Mouse (Mus musculus) forebrain, embryonic 11.5 days (tissue): ENCODE results near the gene Nsg1. TPM values are rescaled to one million over a fixed set of nuclear protein-coding genes. Genes with fewer than 3 reads are reported as not detected.

Experiments used
- ATAC-seq: fragments of 200-750 bp; cut with Nextera tagmentation; replicated peaks from 2 replicates; pipeline ENCODE4 v1.8.0; 2017; ENCODE audit warnings: moderate TSS enrichment; ENCODE audit not compliant: low FRiP score
- DNase-seq: peaks from one replicate; pipeline ENCODE4 v3.0.0-alpha.2; 2017; ENCODE audit warnings: low spot score
- H3K27ac ChIP-seq: fragments of 300-500 bp; sonication (generic); 2 replicates; pipeline ENCODE4 v1.5.1; 2014; ENCODE audit warnings: low read depth, low read length
- H3K27me3 ChIP-seq: fragments of 300-500 bp; sonication (generic); 2 replicates; pipeline ENCODE4 v1.6.1; 2014; ENCODE audit warnings: mild to moderate bottlenecking, low read length, mixed read lengths; ENCODE audit not compliant: control insufficient read depth, insufficient read depth
- H3K36me3 ChIP-seq: fragments of 300-500 bp; sonication (generic); 2 replicates; pipeline ENCODE4 v1.6.1; 2014; ENCODE audit warnings: mild to moderate bottlenecking, low read length, moderate library complexity, mixed read lengths; ENCODE audit not compliant: control insufficient read depth, insufficient read depth
- H3K4me1 ChIP-seq: fragments of 300-500 bp; sonication (generic); replicated peaks from 2 replicates; pipeline ENCODE4 v1.6.1; 2014; ENCODE audit warnings: low read length, mixed read lengths; ENCODE audit not compliant: control insufficient read depth, insufficient read depth
- H3K4me2 ChIP-seq: fragments of 300-500 bp; sonication (generic); 2 replicates; pipeline ENCODE4 v1.6.1; 2014; ENCODE audit warnings: low read depth, mild to moderate bottlenecking, low read length, moderate library complexity, mixed read lengths; ENCODE audit not compliant: severe bottlenecking
- H3K4me3 ChIP-seq: fragments of 300-500 bp; sonication (generic); 2 replicates; pipeline ENCODE4 v1.5.1; 2014; ENCODE audit warnings: low read depth, low read length
- H3K9ac ChIP-seq: fragments of 300-500 bp; sonication (generic); 2 replicates; pipeline ENCODE4 v1.6.1; 2014; ENCODE audit warnings: low read length
- H3K9me3 ChIP-seq: fragments of 300-500 bp; sonication (generic); 2 replicates; pipeline ENCODE4 v1.6.1; 2016; ENCODE audit warnings: low read length, mixed read lengths; ENCODE audit not compliant: control insufficient read depth
- WGBS: fragments of 180-500 bp; shearing (Covaris S2); extraction: QIAGEN DNeasy Blood & Tissue Kit; methylation state at CpG from one replicate; pipeline ENCODE4 v1.1.7; 2014; 5-methylcytosine and 5-hydroxymethylcytosine counted together
- polyA plus RNA-seq: library from polyadenylated mRNA; unstranded; fragments of >200 nt; fragmentation: Nextera tagmentation; extraction: Ambion mirVana; gene quantifications from 2 replicates; pipeline ENCODE4 v1.2.1, GENCODE M21; 2014

Gene Nsg1
- polyA plus RNA-seq, 1 experiment from 2014 or later: 54.3 TPM

DNA sequence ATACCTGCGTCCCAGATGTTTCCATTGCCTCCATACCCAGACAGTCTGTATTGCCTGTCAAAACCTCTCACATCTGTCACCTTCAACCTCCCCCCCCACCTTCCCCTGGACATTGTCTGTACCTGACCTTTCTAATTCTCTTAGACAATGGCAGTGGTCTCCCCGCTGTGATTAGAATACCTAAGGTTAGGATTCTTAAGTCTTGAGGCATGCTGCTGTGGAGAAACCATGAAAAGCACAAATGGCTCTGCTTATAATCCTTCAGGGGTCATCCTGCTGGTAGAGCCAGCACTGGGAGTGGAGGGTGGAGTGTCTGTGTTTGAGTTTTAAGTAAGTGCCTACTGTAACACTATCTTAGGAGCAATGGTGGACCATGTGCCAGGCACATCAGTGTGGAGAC is 56.8 kb downstream of the Nsg1 start:
- Histone ChIP-seq H3K9ac (no peak overlapping the region), H3K9me3 (no peaks in the 10 kb centered on the region), H3K4me2 (no peak overlapping the region), H3K27me3 (no peaks in the 10 kb centered on the region), H3K4me1 (no peaks in the 10 kb centered on the region), H3K27ac (no peak overlapping the region), H3K36me3 (no peaks in the 10 kb centered on the region; the same call in 1 of the 2 replicates), H3K4me3 (no peak overlapping the region)
- no peak for ATAC-seq
- 76% methylated on average over 2 of the region's 2 CpGs for WGBS
- no peak for DNase-seq

DNA sequence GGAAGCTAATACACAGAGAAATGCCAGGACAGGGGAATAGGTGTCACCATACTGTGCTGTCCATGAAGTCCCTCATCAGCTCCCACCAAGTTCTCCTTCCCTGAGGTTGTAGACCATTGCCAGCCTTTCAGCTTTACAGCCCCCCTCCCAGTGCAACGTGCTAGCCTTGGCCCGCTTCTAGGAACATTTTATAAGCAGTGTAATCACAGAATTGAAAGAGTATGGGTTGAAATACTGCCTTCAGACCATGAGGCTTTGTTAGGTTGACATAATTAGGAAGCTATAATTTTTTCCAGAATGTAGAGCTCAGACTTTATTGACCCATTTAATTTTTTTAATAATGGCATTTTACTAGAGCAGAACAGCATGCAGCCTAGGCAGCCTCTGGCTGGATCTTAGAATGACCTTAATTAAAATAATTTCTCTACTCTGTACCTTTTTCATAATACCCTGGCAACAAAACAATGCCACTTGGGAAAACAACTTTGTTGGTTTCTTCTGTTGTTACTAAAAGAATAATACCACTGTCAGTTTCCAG is 60.5 kb downstream of the Nsg1 start:
- no peak overlapping the region for H3K4me3 ChIP-seq
- H3K4me1 ChIP-seq: no peaks in the 10 kb centered on the region
- no peak overlapping the region for H3K9ac ChIP-seq
- H3K27ac ChIP-seq: no peak overlapping the region
- WGBS: 75% methylated on average over 2 of the region's 2 CpGs
- no peak overlapping the region for H3K4me2 ChIP-seq
- no peak for DNase-seq
- H3K9me3 ChIP-seq: no peaks in the 10 kb centered on the region
- H3K27me3 ChIP-seq: no peaks in the 10 kb centered on the region
- no peaks in the 10 kb centered on the region for H3K36me3 ChIP-seq
- ATAC-seq: no peak

DNA sequence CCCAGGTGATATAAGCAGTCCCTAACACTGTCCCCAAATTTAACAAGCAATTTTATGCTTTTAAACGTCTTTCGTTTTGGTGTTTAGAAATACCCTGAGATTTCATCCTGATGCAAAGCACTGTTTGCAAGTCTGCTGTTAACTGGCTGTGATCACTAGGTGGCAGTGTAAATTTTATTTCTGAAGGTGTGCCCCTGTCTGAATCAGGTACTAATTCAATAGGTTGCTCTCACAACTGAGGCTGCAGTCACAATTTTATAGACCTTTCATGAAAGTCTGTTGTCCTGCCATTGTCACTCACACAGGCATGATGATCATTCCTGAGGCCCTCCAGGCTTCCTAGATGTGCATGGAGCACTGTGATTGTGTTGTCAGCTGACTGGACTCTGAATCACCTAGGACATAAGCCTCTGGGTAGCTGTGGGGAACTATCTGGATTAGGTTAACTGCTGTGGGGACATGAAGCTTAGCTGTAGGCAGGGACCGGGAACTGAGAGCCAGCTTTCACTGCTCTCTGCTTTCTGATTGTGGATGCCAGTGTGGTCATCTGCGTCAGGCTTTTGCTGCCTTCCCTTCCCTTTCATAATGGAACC is 62.1 kb downstream of the Nsg1 start:
- no peaks in the 10 kb centered on the region for H3K36me3 ChIP-seq
- H3K4me2 ChIP-seq: no peak overlapping the region
- DNase-seq (no peak), ATAC-seq (no peak)
- H3K27ac ChIP-seq: no peak overlapping the region
- H3K9ac ChIP-seq: no peak overlapping the region
- no peak overlapping the region for H3K4me3 ChIP-seq
- H3K27me3 ChIP-seq: no peaks in the 10 kb centered on the region
- H3K4me1 ChIP-seq: no peaks in the 10 kb centered on the region
- 70% methylated on average over 4 of the region's 4 CpGs for WGBS
- no peaks in the 10 kb centered on the region for H3K9me3 ChIP-seq

DNA sequence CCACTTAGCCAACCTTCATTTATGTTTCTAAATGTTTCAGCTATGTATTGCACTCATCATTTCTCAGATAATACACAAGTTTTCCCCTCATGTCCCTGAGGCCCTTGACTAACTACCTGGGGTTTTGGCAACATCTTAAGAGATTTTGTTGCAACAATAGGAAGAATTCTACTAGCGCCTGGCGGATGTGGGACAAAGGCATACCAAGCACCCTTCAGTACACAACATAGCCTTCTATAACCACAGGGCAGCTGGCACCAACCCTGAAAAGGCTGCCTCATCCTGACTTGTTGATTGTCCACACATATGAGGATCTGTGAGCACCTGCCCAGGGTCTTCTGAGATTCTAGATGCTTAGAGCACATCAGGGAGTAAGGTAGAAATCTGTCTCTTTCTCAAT is 65.4 kb downstream of the Nsg1 start:
- H3K27me3 ChIP-seq: no peaks in the 10 kb centered on the region
- no peaks in the 10 kb centered on the region for H3K9me3 ChIP-seq
- H3K9ac ChIP-seq: no peak overlapping the region
- no peak overlapping the region for H3K27ac ChIP-seq
- ATAC-seq (no peak), DNase-seq (no peak)
- 89% methylated on average over 2 of the region's 2 CpGs for WGBS
- no peak overlapping the region for H3K4me2 ChIP-seq
- 0 out of 2 replicates have a peak, but pooled peaks cover 2% of the 10 kb centered on the region for H3K4me1 ChIP-seq
- no peaks in the 10 kb centered on the region for H3K36me3 ChIP-seq
- H3K4me3 ChIP-seq: no peak overlapping the region

DNA sequence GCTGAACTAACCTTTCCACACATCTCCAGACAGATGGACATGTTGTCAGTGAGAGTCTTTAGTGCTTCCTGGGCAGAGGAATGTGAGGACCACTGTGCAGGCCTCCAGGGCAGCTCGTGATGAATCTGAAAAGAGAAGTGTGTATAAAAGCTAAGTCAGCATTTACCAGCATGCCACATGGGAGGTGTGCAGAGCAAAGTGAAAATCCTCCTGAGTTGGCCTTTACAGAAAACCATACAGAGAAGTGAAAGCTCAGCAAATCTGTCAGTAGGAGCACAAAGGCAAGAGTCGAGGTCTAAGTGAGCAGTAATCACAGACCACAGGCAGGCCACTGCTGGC is 67.8 kb downstream of the Nsg1 start:
- no peak overlapping the region for H3K4me2 ChIP-seq
- H3K36me3 ChIP-seq: no peaks in the 10 kb centered on the region
- no peak overlapping the region for H3K27ac ChIP-seq
- WGBS: 70% methylated on average over 2 of the region's 2 CpGs
- H3K4me1 ChIP-seq: 0 out of 2 replicates have a peak, but pooled peaks cover 2% of the 10 kb centered on the region
- H3K4me3 ChIP-seq: no peak overlapping the region
- ATAC-seq (no peak), DNase-seq (no peak)
- no peaks in the 10 kb centered on the region for H3K9me3 ChIP-seq
- H3K27me3 ChIP-seq: no peaks in the 10 kb centered on the region
- H3K9ac ChIP-seq: no peak overlapping the region

DNA sequence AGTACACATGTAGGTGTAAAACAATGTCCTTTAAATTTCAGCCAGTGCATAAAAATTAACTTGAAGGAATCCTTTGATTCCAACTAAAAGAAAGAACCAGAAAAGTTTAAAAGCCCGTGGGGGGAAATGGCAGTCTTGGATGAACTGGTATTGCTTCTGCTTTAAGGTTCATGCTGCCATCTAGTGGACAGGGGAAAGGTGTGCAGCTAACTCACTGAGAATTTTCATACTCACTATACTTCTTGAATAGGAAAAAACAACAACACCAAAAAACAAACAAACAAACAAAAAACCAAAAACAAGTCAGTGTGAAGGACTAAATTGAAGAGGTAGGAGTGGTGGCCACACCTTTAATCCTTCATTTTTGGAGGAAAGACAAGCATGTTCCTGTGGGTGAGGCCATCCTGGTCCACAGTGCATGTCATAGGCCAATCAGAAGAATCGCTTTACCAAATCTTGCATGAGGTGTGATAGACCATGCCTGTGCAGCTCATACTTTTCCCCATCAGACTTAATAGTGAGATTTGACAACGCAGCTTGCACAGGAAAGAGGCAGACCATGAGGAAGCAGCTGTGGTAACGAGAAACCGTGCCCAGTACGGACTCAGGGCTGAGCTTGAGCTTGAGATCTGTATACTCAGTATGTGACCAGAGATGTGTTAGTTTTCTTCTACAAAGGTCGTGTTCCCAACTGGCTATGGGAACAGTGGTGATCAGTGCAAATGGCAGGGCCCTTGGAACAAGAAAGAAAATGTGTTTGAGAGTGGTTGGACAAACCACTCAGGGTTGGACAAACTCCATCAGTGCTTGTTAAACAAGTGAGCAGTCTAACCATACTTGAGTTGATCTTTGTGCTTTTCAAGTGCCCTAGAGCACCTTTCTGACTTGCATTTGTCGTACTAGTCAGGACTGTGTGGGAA is 68.4 kb downstream of the Nsg1 start:
- Histone ChIP-seq H3K9ac (no peak overlapping the region), H3K4me2 (no peak overlapping the region), H3K4me1 (0 out of 2 replicates have a peak, but pooled peaks cover 2% of the 10 kb centered on the region), H3K36me3 (no peaks in the 10 kb centered on the region), H3K9me3 (no peaks in the 10 kb centered on the region), H3K27me3 (no peaks in the 10 kb centered on the region), H3K4me3 (no peak overlapping the region), H3K27ac (no peak overlapping the region)
- DNase-seq (no peak), ATAC-seq (no peak)
- WGBS: 78% methylated on average over 8 of the region's 8 CpGs

DNA sequence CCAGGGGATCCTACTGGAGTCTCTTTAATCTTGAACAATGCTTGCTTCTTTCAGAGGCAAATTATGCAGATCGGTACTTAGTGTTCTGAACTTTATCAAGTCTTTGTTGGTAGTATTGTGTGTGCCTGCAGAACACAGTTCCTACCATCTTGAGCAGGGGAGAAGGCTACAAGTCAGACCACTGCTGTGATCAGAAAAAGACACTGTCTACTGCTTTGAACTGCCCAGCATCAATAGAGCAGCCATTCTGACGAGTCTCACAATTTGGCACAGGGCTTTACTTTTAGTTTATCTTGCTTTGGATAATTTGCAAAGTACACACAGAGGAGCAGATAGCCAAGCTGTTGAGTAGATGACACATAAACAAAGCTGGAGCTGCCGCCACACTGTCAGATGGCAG is 69.1 kb downstream of the Nsg1 start:
- H3K27ac ChIP-seq: no peak overlapping the region
- no peak overlapping the region for H3K4me3 ChIP-seq
- H3K4me1 ChIP-seq: peaks cover 3% of the 10 kb centered on the region; the same call in 1 of the 2 replicates
- no peaks in the 10 kb centered on the region for H3K36me3 ChIP-seq
- no peak overlapping the region for H3K4me2 ChIP-seq
- no peak overlapping the region for H3K9ac ChIP-seq
- DNase-seq (no peak), ATAC-seq (no peak)
- H3K9me3 ChIP-seq: no peaks in the 10 kb centered on the region
- H3K27me3 ChIP-seq: no peaks in the 10 kb centered on the region
- 56% methylated on average over 3 of the region's 3 CpGs for WGBS

DNA sequence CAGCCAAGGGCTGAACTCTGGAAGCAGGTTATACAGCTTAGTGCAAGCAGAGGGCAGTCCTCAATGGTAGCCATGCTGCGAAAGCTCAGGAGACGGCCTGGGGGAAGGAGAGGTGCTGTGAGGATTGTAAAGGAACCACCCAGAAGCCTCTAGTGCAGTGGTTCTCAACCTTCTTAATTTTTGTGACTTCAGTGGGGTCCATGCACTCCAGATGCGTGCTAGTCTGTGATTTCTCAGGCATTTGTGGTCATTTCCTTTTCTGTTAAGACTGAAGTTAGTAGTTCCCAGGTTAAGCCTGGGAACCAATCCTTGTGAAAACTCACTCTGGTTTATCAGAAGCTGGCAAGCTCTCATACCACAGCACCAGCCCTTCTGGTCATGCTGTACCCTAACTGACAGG is 69.6 kb downstream of the Nsg1 start:
- DNase-seq (no peak), ATAC-seq (no peak)
- Histone ChIP-seq H3K4me2 (no peak overlapping the region), H3K36me3 (no peaks in the 10 kb centered on the region), H3K4me1 (peaks cover 5% of the 10 kb centered on the region; the same call in 1 of the 2 replicates), H3K4me3 (no peak overlapping the region), H3K27me3 (no peaks in the 10 kb centered on the region), H3K27ac (no peak overlapping the region), H3K9ac (no peak overlapping the region), H3K9me3 (no peaks in the 10 kb centered on the region)
- 70% methylated on average over 3 of the region's 3 CpGs for WGBS
